Mouse (Mus musculus): ENCODE measurements at regions not wholly inside any gene's neighbourhood (a gene's known extent, or its start where the extent isn't known, plus 50 kb on each side); places are given as distances from the start of the nearest gene placed in this dataset.
A peak's percentile ranks its signal among the peaks of the same experiment; 100 is the strongest.
"Not testable (repeated sequence)": the region's sequence is repeated elsewhere in the genome, so short reads cannot be mapped to it uniquely, and the experiment has no call there.

- Histone ChIP-seq H3K4me3 (replicated peaks) (no peak overlapping the region), H3K9me3 (no peaks in the 10 kb centered on the region), H3K9ac (no peak overlapping the region), H3K27ac (peak overlapping the region; percentile 31; the same call in 1 of the 2 replicates), H3K4me1 (no peaks in the 10 kb centered on the region), H3K4me2 (no peak overlapping the region), H3K36me3 (no peaks in the 10 kb centered on the region), H3K27me3 (replicated peaks) (no peaks in the 10 kb centered on the region)
- WGBS, result 90% methylated on average over 4 of the region's 4 CpGs
- 0 out of 2 replicates have a peak, but pooled peaks have one; percentile 27 for ATAC-seq (ENCODE audit: insufficient read depth, low FRiP score, low read depth)
Measured at GRCm38 (mm10) chr13:5551131-5551530, 310.2 kb upstream of the Klf6 start.

DNA sequence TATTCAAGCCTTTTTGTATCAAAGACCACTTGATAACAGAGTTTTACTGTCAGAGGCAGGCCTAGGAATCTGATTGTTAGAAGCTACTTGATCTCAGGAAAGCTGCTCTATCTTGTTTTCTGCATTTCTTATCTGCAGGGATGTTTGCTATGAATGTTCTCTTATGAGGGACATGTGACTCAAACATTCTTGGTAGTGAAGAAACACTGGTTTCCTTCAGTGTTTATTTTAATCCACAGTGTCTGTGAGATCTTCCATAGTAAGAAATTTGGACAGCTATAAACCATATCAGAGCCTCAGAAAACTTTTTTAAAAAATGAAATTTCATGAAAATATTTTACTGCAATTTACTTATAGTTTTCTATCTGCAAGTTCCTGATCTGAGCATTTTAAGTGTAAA lies 307.8 kb upstream of the Klf6 start:
- Histone ChIP-seq H3K4me1 (no peaks in the 10 kb centered on the region), H3K4me3 (replicated peaks) (no peak overlapping the region), H3K36me3 (no peaks in the 10 kb centered on the region), H3K27ac (no peak overlapping the region), H3K9me3 (no peaks in the 10 kb centered on the region), H3K4me2 (no peak overlapping the region), H3K9ac (no peak overlapping the region), H3K27me3 (replicated peaks) (no peaks in the 10 kb centered on the region)
- no peak for ATAC-seq (ENCODE audit: insufficient read depth, low FRiP score, low read depth)

DNA sequence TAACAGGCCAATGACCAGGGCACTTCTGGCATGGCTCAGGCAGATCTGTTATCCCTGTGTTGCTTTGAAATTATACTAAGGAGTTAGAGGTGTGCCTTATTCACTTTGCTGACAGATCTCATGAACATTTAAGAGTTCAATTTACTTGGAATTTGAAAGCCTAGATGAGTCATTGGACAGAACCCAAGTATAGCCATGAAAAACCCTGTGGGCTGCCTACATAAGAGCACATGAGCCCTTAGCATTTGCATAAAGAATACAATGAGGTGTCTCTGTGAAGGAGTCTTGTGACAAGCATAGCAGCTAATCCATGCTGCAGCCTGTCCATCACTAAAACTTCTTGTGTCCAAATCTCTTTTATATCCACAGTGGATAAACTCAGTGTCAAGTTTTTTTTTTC lies 303.2 kb upstream of the Klf6 start:
- Histone ChIP-seq H3K4me1 (no peaks in the 10 kb centered on the region), H3K4me2 (no peak overlapping the region), H3K9ac (no peak overlapping the region), H3K36me3 (no peaks in the 10 kb centered on the region), H3K27ac (no peak overlapping the region), H3K4me3 (replicated peaks) (no peak overlapping the region), H3K9me3 (no peaks in the 10 kb centered on the region), H3K27me3 (replicated peaks) (no peaks in the 10 kb centered on the region)
- no peak for ATAC-seq (ENCODE audit: insufficient read depth, low FRiP score, low read depth)

DNA sequence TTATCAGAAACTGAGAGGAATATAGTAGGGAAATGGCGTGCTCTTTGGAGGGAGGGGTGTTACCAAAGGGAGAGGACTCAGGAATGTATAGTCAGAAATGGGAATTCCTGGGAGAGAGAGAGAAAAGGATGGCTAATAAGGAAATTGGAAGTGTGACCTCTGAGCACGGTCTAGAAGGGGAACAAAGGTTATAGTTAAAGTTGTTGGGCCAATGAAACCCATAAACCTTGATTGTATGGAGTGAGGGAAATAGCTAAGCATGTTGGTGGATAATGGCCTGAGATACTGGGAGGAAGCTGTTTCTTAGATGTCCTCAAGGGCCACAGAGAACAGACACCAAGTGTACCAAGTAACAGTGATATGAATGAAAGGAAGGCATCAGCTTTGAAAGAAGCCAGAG lies 294.8 kb upstream of the Klf6 start:
- 74% methylated on average over 2 of the region's 2 CpGs for WGBS

GRCm38 (mm10) chr13:5566896-5567295 lies 294.4 kb upstream of the Klf6 start:
- Histone ChIP-seq H3K9ac (no peak overlapping the region), H3K27ac (no peak overlapping the region), H3K27me3 (replicated peaks) (no peaks in the 10 kb centered on the region), H3K36me3 (no peaks in the 10 kb centered on the region), H3K4me3 (replicated peaks) (no peak overlapping the region), H3K9me3 (no peaks in the 10 kb centered on the region), H3K4me1 (no peaks in the 10 kb centered on the region), H3K4me2 (no peak overlapping the region)
- no peak for ATAC-seq (ENCODE audit: insufficient read depth, low FRiP score, low read depth)
- 80% methylated on average over 2 of the region's 2 CpGs for WGBS

More for the DNA sequence above, 294.8 kb upstream of the Klf6 start:
- H3K9me3 ChIP-seq, result no peaks in the 10 kb centered on the region
- H3K4me2 ChIP-seq, result no peak overlapping the region
- no peaks in the 10 kb centered on the region for H3K36me3 ChIP-seq
- H3K27ac ChIP-seq, result no peak overlapping the region
- no peaks in the 10 kb centered on the region for H3K27me3 ChIP-seq (replicated peaks)
- H3K4me1 ChIP-seq, result no peaks in the 10 kb centered on the region
- no peak overlapping the region for H3K4me3 ChIP-seq (replicated peaks)
- no peak for ATAC-seq (ENCODE audit: insufficient read depth, low FRiP score, low read depth)
- H3K9ac ChIP-seq, result no peak overlapping the region

GRCm38 (mm10) chr13:5569579-5569978 lies 291.7 kb upstream of the Klf6 start:
- no peaks in the 10 kb centered on the region for H3K9me3 ChIP-seq
- no peaks in the 10 kb centered on the region for H3K27me3 ChIP-seq (replicated peaks)
- H3K4me2 ChIP-seq, result no peak overlapping the region
- no peak overlapping the region for H3K27ac ChIP-seq
- H3K9ac ChIP-seq, result no peak overlapping the region
- ATAC-seq (ENCODE audit: insufficient read depth, low FRiP score, low read depth), result no peak
- no peaks in the 10 kb centered on the region for H3K4me1 ChIP-seq
- WGBS, result 80% methylated on average over 1 of the region's 1 CpGs
- no peaks in the 10 kb centered on the region for H3K36me3 ChIP-seq
- no peak overlapping the region for H3K4me3 ChIP-seq (replicated peaks)

DNA sequence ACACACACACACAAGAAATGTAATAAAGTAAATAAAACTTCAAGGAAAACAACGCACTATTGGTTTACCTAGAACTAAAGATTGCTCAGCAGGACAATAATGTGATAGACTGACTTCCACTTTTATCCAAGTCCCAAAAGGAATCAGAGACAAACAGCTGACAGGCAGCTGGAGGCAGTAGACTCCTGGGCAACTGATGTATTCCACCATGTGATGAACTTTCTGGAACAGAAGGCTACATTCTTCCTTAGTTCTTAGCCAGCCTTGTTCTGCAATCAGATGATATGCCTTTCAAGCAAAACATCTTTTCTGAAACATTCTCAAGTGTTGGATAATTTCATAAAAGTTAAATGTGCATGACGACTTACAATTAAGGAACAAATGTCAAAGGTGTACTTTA lies 290.9 kb upstream of the Klf6 start:
- no peaks in the 10 kb centered on the region for H3K27me3 ChIP-seq (replicated peaks)
- no peak overlapping the region for H3K4me2 ChIP-seq
- H3K27ac ChIP-seq, result no peak overlapping the region
- 87% methylated on average over 2 of the region's 2 CpGs for WGBS
- ATAC-seq (ENCODE audit: insufficient read depth, low FRiP score, low read depth), result no peak
- H3K4me1 ChIP-seq, result no peaks in the 10 kb centered on the region
- no peaks in the 10 kb centered on the region for H3K36me3 ChIP-seq
- no peaks in the 10 kb centered on the region for H3K9me3 ChIP-seq
- H3K9ac ChIP-seq, result no peak overlapping the region
- no peak overlapping the region for H3K4me3 ChIP-seq (replicated peaks)

DNA sequence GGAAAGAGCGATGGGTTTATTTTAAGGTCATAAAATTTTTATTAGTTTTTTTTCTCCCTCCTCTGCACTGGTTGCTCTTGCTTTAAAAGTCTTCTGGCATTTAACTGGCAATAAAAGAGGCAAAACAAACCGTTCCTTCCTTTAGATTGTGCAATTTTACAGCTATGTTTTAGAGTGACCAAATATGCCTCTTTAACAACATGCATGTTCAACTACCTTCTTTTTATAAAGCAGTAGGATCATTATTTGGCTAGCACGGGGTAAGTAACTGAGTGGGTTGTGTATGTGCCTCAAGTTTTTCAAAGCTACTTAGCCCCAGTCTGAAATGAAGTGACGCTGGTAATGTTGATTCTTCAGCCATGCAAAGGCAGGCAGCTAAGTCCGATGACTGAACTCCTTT lies 284.7 kb upstream of the Klf6 start:
- no peak overlapping the region for H3K9ac ChIP-seq
- H3K36me3 ChIP-seq, result no peaks in the 10 kb centered on the region
- no peaks in the 10 kb centered on the region for H3K4me1 ChIP-seq
- H3K27me3 ChIP-seq (replicated peaks), result no peaks in the 10 kb centered on the region
- WGBS, result 62% methylated on average over 5 of the region's 5 CpGs
- no peak overlapping the region for H3K27ac ChIP-seq
- ATAC-seq (ENCODE audit: insufficient read depth, low FRiP score, low read depth), result no peak
- H3K4me2 ChIP-seq, result no peak overlapping the region
- no peak overlapping the region for H3K4me3 ChIP-seq (replicated peaks)
- H3K9me3 ChIP-seq, result no peaks in the 10 kb centered on the region

DNA sequence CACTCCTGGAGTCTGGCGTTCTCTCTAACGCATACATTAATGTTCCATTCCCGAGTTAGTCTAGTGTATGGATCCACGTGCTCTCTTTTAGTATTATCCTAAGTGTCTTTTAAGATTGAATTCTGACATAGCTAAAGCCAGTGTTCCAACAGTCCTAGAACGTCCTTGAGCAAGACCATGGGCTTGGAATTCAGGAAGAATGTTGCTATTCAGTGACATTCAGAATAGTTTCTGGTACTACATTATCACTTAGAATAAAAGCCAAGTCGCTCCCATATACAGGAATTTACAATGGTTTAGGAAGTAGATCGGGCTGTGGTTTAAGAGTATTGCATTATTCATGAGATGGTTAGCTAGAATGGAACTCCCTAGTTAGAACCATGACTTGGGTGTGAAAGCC lies 277.6 kb upstream of the Klf6 start:
- not testable (repeated sequence) for H3K27ac ChIP-seq; H3K9ac ChIP-seq; H3K4me3 ChIP-seq (replicated peaks); ATAC-seq (ENCODE audit: insufficient read depth, low FRiP score, low read depth); H3K27me3 ChIP-seq (replicated peaks); H3K4me1 ChIP-seq; H3K36me3 ChIP-seq; H3K4me2 ChIP-seq; H3K9me3 ChIP-seq
- 86% methylated on average over 7 of the region's 7 CpGs for WGBS

- no peak overlapping the region for H3K9ac ChIP-seq
- no peaks in the 10 kb centered on the region for H3K27me3 ChIP-seq (replicated peaks)
- ATAC-seq (ENCODE audit: insufficient read depth, low FRiP score, low read depth), result no peak
- no peaks in the 10 kb centered on the region for H3K36me3 ChIP-seq
- H3K27ac ChIP-seq, result no peak overlapping the region
- H3K4me1 ChIP-seq, result no peaks in the 10 kb centered on the region
- H3K4me2 ChIP-seq, result no peak overlapping the region
- H3K9me3 ChIP-seq, result no peaks in the 10 kb centered on the region
- H3K4me3 ChIP-seq (replicated peaks), result no peak overlapping the region
Measured at GRCm38 (mm10) chr13:5587196-5587595, 274.1 kb upstream of the Klf6 start.

- Histone ChIP-seq H3K27me3 (replicated peaks) (no peaks in the 10 kb centered on the region), H3K9me3 (no peaks in the 10 kb centered on the region), H3K4me2 (no peak overlapping the region), H3K4me3 (replicated peaks) (no peak overlapping the region), H3K36me3 (no peaks in the 10 kb centered on the region), H3K27ac (no peak overlapping the region), H3K4me1 (no peaks in the 10 kb centered on the region), H3K9ac (no peak overlapping the region)
- 70% methylated on average over 2 of the region's 2 CpGs for WGBS
- ATAC-seq (ENCODE audit: insufficient read depth, low FRiP score, low read depth), result no peak
Measured at GRCm38 (mm10) chr13:5591286-5591685, 270.0 kb upstream of the Klf6 start.

DNA sequence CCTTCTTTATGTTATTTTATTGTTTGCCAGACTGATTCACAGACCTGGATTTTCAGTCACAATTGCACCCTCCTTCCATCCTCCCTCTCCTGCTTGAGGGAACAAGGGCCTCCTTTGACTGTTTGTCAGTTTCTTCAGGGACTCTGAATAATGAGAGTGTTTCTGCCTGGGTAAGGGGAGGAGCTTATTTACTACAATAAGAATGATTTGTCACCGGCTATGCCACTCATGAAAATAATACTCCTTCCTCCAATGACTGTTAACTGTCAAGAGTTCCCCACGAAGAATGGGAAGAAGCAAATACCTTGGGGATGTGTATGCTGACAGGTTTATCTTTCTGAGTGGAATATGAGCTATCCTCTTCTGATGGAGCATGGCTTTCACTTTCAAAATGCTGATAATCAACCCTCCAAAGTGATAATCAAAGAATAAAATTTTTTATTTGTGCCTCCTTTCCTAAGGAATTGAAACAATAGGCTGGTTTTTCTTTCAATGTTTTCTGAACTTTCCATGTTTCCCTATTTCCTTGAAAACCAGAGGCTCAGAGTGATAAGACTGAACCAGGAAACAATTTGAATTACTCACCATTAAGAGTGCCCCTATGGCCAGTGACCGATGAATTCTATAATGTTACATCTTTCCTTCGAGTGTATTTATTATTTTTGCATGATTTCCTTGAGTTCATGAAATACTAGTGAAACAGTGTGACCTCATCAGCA lies 269.3 kb upstream of the Klf6 start:
- ATAC-seq (ENCODE audit: insufficient read depth, low FRiP score, low read depth), result no peak
- WGBS, result 60% methylated on average over 4 of the region's 4 CpGs

GRCm38 (mm10) chr13:5592556-5593061 lies 268.7 kb upstream of the Klf6 start:
- no peaks in the 10 kb centered on the region for H3K27me3 ChIP-seq (replicated peaks)
- H3K4me1 ChIP-seq, result no peaks in the 10 kb centered on the region
- no peaks in the 10 kb centered on the region for H3K9me3 ChIP-seq
- H3K27ac ChIP-seq, result no peak overlapping the region
- no peaks in the 10 kb centered on the region for H3K36me3 ChIP-seq
- WGBS, result 55% methylated on average over 3 of the region's 3 CpGs
- no peak for ATAC-seq (ENCODE audit: insufficient read depth, low FRiP score, low read depth)
- H3K4me3 ChIP-seq (replicated peaks), result no peak overlapping the region
- no peak overlapping the region for H3K4me2 ChIP-seq
- no peak overlapping the region for H3K9ac ChIP-seq

More for the DNA sequence above, 269.3 kb upstream of the Klf6 start:
- H3K27ac ChIP-seq, result no peak overlapping the region
- no peaks in the 10 kb centered on the region for H3K36me3 ChIP-seq
- H3K9me3 ChIP-seq, result no peaks in the 10 kb centered on the region
- no peak overlapping the region for H3K9ac ChIP-seq
- H3K4me3 ChIP-seq (replicated peaks), result no peak overlapping the region
- no peak overlapping the region for H3K4me2 ChIP-seq
- no peaks in the 10 kb centered on the region for H3K4me1 ChIP-seq
- no peaks in the 10 kb centered on the region for H3K27me3 ChIP-seq (replicated peaks)
